Mouse (Mus musculus): ENCODE results near the gene Ctdsp2. TPM values are rescaled to one million over a fixed set of nuclear protein-coding genes. Genes with fewer than 3 reads are reported as not detected.

Gene Ctdsp2
- total and polyA plus RNA-seq, 2 experiments from 2014 or later: 11.2 to 50.1 TPM

DNA sequence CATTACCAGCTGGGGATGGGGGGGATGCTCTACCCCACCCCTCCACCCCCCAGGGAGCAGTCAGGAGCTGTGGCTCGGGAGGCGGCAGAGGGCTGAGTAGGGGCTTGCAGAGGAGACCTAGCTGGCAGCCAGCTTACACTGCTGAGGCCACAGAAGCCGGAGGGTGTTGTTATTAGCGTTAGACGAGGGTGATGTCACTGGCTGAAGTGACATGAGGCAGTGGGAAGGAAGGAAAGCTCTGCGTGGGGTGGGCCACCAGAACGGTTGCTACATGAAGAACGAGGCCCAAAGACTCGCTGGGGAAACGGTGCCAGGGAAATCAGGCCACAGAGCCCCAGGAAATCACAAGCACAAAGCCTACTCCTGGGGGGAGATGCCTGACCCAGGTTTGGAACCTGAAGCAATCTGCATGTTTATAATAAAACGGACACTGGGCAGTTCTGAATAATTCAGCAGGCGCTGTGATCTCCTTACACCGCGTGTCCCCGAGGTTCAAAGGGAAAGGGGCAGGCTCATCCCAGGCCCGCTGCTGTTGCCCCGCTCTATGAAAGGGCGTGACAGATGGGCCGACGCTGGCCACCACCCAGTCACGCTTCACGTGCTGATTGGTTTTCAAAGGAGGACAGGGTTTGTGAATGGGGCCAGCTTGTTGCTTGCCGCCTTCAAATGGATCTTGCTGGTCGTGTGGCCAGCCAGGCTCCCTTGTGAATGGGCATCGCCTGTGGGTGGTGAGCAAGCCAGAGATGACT, 21.0 kb upstream of the Ctdsp2 start:
- H3K4me1 ChIP-seq (ENCODE audit: insufficient read depth, low read length): peaks cover 11% of the 10 kb centered on the region
- peak overlapping the region; percentile 46; the same call in 1 of the 2 replicates for H3K9ac ChIP-seq (replicated peaks; ENCODE audit: low read length, poor library complexity, severe bottlenecking)
- 3% methylated on average over 25 of the region's 25 CpGs for WGBS
- peaks cover 7% of the 10 kb centered on the region; the same call in 1 of the 2 replicates for H3K27me3 ChIP-seq (ENCODE audit: insufficient read depth, low read length)
- ATAC-seq (ENCODE audit: low FRiP score) (peak; percentile 87), DNase-seq (ENCODE audit: low spot score) (peak; percentile 91)
- no peak overlapping the region for H3K4me3 ChIP-seq (ENCODE audit: low read depth, low read length)
- no peak for TF ChIP-seq CTCF (IDR thresholded peaks at IDR 0.05)
- H3K9me3 ChIP-seq (ENCODE audit: low read length): no peaks in the 10 kb centered on the region
- H3K36me3 ChIP-seq (ENCODE audit: insufficient read depth, low read length): no peaks in the 10 kb centered on the region
- peak overlapping the region; percentile 36 for H3K4me2 ChIP-seq (ENCODE audit: low read depth, low read length, poor library complexity, severe bottlenecking)
- H3K27ac ChIP-seq (ENCODE audit: low read depth, low read length): peak overlapping the region; percentile 78

GRCm38 (mm10) chr10:126960496-126960895, 18.0 kb upstream of the Ctdsp2 start:
- Histone ChIP-seq H3K27ac (ENCODE audit: low read depth, low read length) (no peak overlapping the region), H3K9ac (replicated peaks; ENCODE audit: low read length, poor library complexity, severe bottlenecking) (no peak overlapping the region), H3K36me3 (ENCODE audit: insufficient read depth, low read length) (no peaks in the 10 kb centered on the region), H3K4me1 (ENCODE audit: insufficient read depth, low read length) (peaks cover 11% of the 10 kb centered on the region), H3K4me2 (ENCODE audit: low read depth, low read length, poor library complexity, severe bottlenecking) (no peak overlapping the region), H3K9me3 (ENCODE audit: low read length) (no peaks in the 10 kb centered on the region), H3K27me3 (ENCODE audit: insufficient read depth, low read length) (peaks cover 7% of the 10 kb centered on the region; the same call in 1 of the 2 replicates), H3K4me3 (ENCODE audit: low read depth, low read length) (no peak overlapping the region)
- WGBS: 82% methylated on average over 8 of the region's 8 CpGs
- DNase-seq (ENCODE audit: low spot score) (no peak), ATAC-seq (ENCODE audit: low FRiP score) (no peak)
- no peak for TF ChIP-seq CTCF (IDR thresholded peaks at IDR 0.05)

- ATAC-seq (ENCODE audit: low FRiP score) (no peak; the same call in 1 of the 2 replicates), DNase-seq (ENCODE audit: low spot score) (peak; percentile 78)
- H3K9me3 ChIP-seq (ENCODE audit: low read length): no peaks in the 10 kb centered on the region
- WGBS: 53% methylated on average over 10 of the region's 10 CpGs
- no peak overlapping the region for H3K27ac ChIP-seq (ENCODE audit: low read depth, low read length)
- peaks cover 7% of the 10 kb centered on the region; the same call in 1 of the 2 replicates for H3K27me3 ChIP-seq (ENCODE audit: insufficient read depth, low read length)
- H3K9ac ChIP-seq (replicated peaks; ENCODE audit: low read length, poor library complexity, severe bottlenecking): no peak overlapping the region
- no peak overlapping the region for H3K4me3 ChIP-seq (ENCODE audit: low read depth, low read length)
- H3K4me1 ChIP-seq (ENCODE audit: insufficient read depth, low read length): peaks cover 11% of the 10 kb centered on the region
- no peak for TF ChIP-seq CTCF (IDR thresholded peaks at IDR 0.05)
- H3K36me3 ChIP-seq (ENCODE audit: insufficient read depth, low read length): no peaks in the 10 kb centered on the region
- H3K4me2 ChIP-seq (ENCODE audit: low read depth, low read length, poor library complexity, severe bottlenecking): no peak overlapping the region
Observed at GRCm38 (mm10) chr10:126961757-126962156, 16.8 kb upstream of the Ctdsp2 start.

DNA sequence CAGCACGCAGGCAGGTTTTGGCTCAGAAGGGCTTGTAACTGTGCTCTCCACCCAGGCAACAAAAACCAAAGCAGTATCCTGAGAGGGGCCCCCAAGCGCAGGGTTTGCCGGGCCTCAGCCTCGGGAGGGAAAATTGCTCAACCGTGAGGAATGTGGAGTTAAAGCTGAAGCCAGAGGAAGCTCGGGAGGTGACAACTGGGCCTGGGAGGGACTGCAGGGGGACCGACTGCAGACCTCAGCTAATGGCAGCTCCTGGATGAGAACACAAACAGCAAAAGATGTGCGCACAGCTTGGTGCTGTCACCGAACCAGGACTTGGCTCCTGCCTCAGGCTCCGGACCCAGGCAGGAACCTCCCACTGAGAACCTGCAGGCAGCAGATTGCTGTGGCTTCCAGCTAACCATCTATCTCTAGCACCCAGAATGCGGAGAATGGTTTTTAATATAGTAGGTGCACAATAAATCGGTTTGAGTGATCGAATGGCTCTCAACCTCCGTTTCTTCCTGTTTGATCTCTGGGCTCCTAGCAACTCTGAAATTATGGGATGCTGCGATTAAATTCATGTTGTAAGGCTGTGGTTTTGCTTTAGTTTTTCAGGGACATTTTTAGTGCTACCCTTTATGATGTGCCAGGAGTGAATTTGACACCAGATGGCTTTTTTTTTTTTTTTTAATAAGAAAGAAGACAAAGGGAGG, 16.1 kb upstream of the Ctdsp2 start:
- Histone ChIP-seq H3K36me3 (ENCODE audit: insufficient read depth, low read length) (no peaks in the 10 kb centered on the region), H3K27ac (ENCODE audit: low read depth, low read length) (no peak overlapping the region), H3K27me3 (ENCODE audit: insufficient read depth, low read length) (peaks cover 7% of the 10 kb centered on the region; the same call in 1 of the 2 replicates), H3K9ac (replicated peaks; ENCODE audit: low read length, poor library complexity, severe bottlenecking) (no peak overlapping the region), H3K9me3 (ENCODE audit: low read length) (no peaks in the 10 kb centered on the region), H3K4me2 (ENCODE audit: low read depth, low read length, poor library complexity, severe bottlenecking) (no peak overlapping the region), H3K4me1 (ENCODE audit: insufficient read depth, low read length) (peaks cover 5% of the 10 kb centered on the region; the same call in 1 of the 2 replicates), H3K4me3 (ENCODE audit: low read depth, low read length) (no peak overlapping the region)
- DNase-seq (ENCODE audit: low spot score) (peak; percentile 58), ATAC-seq (ENCODE audit: low FRiP score) (no peak; the same call in 1 of the 2 replicates)
- WGBS: 27% methylated on average over 15 of the region's 15 CpGs
- TF ChIP-seq CTCF (IDR thresholded peaks at IDR 0.05): no peak

DNA sequence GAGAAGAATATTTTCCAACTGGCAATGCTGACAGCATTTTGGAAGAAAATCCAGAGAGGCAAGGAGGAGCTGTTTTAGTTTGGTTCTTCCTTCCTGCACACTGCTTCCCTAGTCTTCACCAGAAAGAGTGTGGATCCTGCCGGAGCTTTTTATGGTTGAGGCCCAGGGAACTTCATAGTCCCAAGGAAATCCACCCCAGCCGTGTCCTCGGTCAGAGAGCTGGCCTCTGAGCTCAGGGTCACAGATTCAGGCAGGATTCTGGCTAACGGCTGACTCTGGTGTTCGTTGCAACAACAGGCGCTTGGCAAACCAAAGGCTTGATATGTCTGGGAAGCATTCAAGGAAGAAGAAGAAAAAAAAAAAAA, 15.6 kb upstream of the Ctdsp2 start:
- no peaks in the 10 kb centered on the region for H3K36me3 ChIP-seq (ENCODE audit: insufficient read depth, low read length)
- no peak overlapping the region for H3K27ac ChIP-seq (ENCODE audit: low read depth, low read length)
- 48% methylated on average over 6 of the region's 6 CpGs for WGBS
- H3K27me3 ChIP-seq (ENCODE audit: insufficient read depth, low read length): peaks cover 7% of the 10 kb centered on the region; the same call in 1 of the 2 replicates
- H3K9me3 ChIP-seq (ENCODE audit: low read length): no peaks in the 10 kb centered on the region
- DNase-seq (ENCODE audit: low spot score) (no peak), ATAC-seq (ENCODE audit: low FRiP score) (no peak)
- H3K4me3 ChIP-seq (ENCODE audit: low read depth, low read length): no peak overlapping the region
- no peak overlapping the region for H3K9ac ChIP-seq (replicated peaks; ENCODE audit: low read length, poor library complexity, severe bottlenecking)
- no peak for TF ChIP-seq CTCF (IDR thresholded peaks at IDR 0.05)
- no peaks in the 10 kb centered on the region for H3K4me1 ChIP-seq (ENCODE audit: insufficient read depth, low read length)
- no peak overlapping the region for H3K4me2 ChIP-seq (ENCODE audit: low read depth, low read length, poor library complexity, severe bottlenecking)

GRCm38 (mm10) chr10:126963821-126964220, 14.7 kb upstream of the Ctdsp2 start:
- no peak for DNase-seq (ENCODE audit: low spot score)
- WGBS: 92% methylated on average over 8 of the region's 8 CpGs

More at GRCm38 (mm10) chr10:126963821-126964220, 14.7 kb upstream of the Ctdsp2 start:
- no peaks in the 10 kb centered on the region for H3K9me3 ChIP-seq (ENCODE audit: low read length)
- TF ChIP-seq CTCF (IDR thresholded peaks at IDR 0.05): no peak
- H3K27ac ChIP-seq (ENCODE audit: low read depth, low read length): no peak overlapping the region
- no peak overlapping the region for H3K9ac ChIP-seq (replicated peaks; ENCODE audit: low read length, poor library complexity, severe bottlenecking)
- no peak overlapping the region for H3K4me3 ChIP-seq (ENCODE audit: low read depth, low read length)
- no peak for ATAC-seq (ENCODE audit: low FRiP score)
- H3K36me3 ChIP-seq (ENCODE audit: insufficient read depth, low read length): no peaks in the 10 kb centered on the region
- H3K4me2 ChIP-seq (ENCODE audit: low read depth, low read length, poor library complexity, severe bottlenecking): no peak overlapping the region
- H3K4me1 ChIP-seq (ENCODE audit: insufficient read depth, low read length): no peaks in the 10 kb centered on the region
- peaks cover 7% of the 10 kb centered on the region; the same call in 1 of the 2 replicates for H3K27me3 ChIP-seq (ENCODE audit: insufficient read depth, low read length)

Measured in midbrain, postnatal 0 days (tissue).